In the genomic region with DNA sequence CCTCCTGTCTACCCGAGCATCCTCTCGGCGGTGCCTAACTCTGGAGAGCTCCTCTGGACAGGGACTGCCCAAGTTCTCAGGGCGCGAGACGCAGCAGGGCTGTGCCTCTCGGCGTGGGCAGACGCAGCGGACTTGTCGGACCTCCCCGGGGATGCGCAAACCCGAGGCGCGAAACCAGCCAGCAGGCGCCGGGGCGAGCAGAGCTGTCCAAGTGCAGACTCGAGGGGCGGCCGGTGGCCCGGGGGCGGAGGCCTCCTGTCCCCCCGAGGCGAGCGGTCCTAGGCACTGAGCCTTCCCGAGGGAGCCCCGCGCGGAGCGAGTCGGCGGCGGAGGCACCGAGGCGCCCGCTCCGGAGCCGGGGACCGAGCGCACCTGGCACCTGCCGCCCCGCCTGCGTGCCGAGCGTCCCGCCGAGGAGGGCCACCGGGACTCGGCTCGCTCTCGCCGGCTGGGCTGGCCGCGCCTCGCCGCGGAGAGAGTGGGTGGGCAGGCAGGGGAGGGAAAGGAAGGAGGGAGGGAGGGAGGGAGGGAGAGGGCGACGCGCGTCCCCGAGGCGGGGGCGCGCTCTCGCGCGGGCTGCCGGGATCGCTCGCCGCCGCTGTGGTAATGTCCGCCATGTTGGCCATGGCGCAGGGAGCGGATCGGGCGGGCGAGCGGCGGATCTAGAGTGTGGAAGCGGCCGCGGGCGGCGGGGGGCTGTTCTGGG, we compare ENCODE assay signal across 8 mouse cellular contexts. TPM values are rescaled to one million over a fixed set of nuclear protein-coding genes. Genes with fewer than 3 reads are reported as not detected.
DNase-seq lines count a peak whose midpoint lies in the region; ATAC-seq lines count a peak whose summit lies in the region.

Gene Epc2, plus strand, starts transcription at position 556 of the 706 bp plus-strand sequence.

- H3K36me3 ChIP-seq in intestine, embryonic 14.5 days (ENCODE audit: control insufficient read depth, insufficient read depth, low read length), result no peaks in the 10 kb centered on the region

- H3K9ac ChIP-seq in intestine, embryonic 14.5 days (ENCODE audit: low read length), result peak within 1 kb of the TSS; percentile 98

- H3K4me2 ChIP-seq in intestine, embryonic 14.5 days (ENCODE audit: low read length), result peak within 1 kb of the TSS; percentile 73

- peaks cover 3% of the 10 kb centered on the region; the same call in 1 of the 2 replicates for H3K4me1 ChIP-seq in intestine, embryonic 14.5 days (replicated peaks; ENCODE audit: control insufficient read depth, insufficient read depth, low read length)

- peak; percentile 84 for ATAC-seq in intestine, embryonic 14.5 days (replicated peaks; ENCODE audit: low FRiP score, low TSS enrichment, low read depth)
- ATAC-seq in megakaryocyte progenitor cell, adult 5-6 weeks (replicated peaks; ENCODE audit: poor library complexity), result peak; percentile 46

- H3K27me3 ChIP-seq in intestine, embryonic 14.5 days (replicated peaks; ENCODE audit: control insufficient read depth, insufficient read depth, low read length), result no peaks in the 10 kb centered on the region

- H3K9me3 ChIP-seq in intestine, embryonic 14.5 days (ENCODE audit: control insufficient read depth, low read length), result no peaks in the 10 kb centered on the region

- under 1% methylated on average over 76 of the region's 88 CpGs for WGBS in intestine, embryonic 14.5 days

- peak; percentile 82 to 83 for DNase-seq in adrenal gland, adult 18-20 months (ENCODE audit: low spot score in 2 of 2)
- DNase-seq in embryo, embryonic 10.5 days (ENCODE audit: low spot score), result peak; percentile 88
- peak; percentile 85 for DNase-seq in gastrocnemius, postnatal 14 days
- DNase-seq in intestine, embryonic 14.5 days (ENCODE audit: low spot score), result peak; percentile 93
- DNase-seq in left cerebral cortex, postnatal 10 days (ENCODE audit: extremely low spot score in 1 of 2, low spot score in 2 of 2), result peak; percentile 76 to 91
- peak; percentile 89 to 91 for DNase-seq in right cerebral cortex, postnatal 10 days (ENCODE audit: low spot score in 2 of 2)
- DNase-seq in urinary bladder, postnatal 14 days (ENCODE audit: low spot score), result peak; percentile 82

- intact Hi-C loops in gastrocnemius, postnatal 14 days (cut with DNase I; ENCODE audit: low total_unique reads), result loop anchor here (5.0 to 10.0 kb wide), 2 partner anchors 74 to 271 kb away; no protein-coding TSS in a partner anchor
- intact Hi-C loops in left cerebral cortex, postnatal 10 days (cut with DNase I), result loop anchor here (5.0 kb wide), 2 partner anchors 171 to 276 kb away; no protein-coding TSS in a partner anchor

- H3K4me3 ChIP-seq in intestine, embryonic 14.5 days (ENCODE audit: low read depth, low read length), result peak within 1 kb of the TSS; percentile 97

- peak within 1 kb of the TSS; percentile 99 for H3K27ac ChIP-seq in intestine, embryonic 14.5 days (ENCODE audit: low read depth)

RNA-seq across cellular contexts. Expression of gene Epc2, which starts in this region (rescaled TPM):
- total RNA-seq in adrenal gland, adult 18-20 months (2021), result 10 to 100 TPM; 19.7 to 27.1 TPM
- total RNA-seq in gastrocnemius, postnatal 14 days (2021), result 10 to 100 TPM; 12.9 to 13.2 TPM
- polyA plus RNA-seq in intestine, embryonic 14.5 days (2014; fragmentation: Nextera tagmentation; extraction: Ambion mirVana), result 8.7 and 10.5 TPM in 2 replicates
- 10 to 100 TPM; 52.6 to 53.8 TPM for total RNA-seq in left cerebral cortex, postnatal 10 days (2021)
- 30.5 and 34.0 TPM in 2 replicates for total RNA-seq in megakaryocyte progenitor cell, adult 5-6 weeks (2015)
- 29.5 and 40.2 TPM in 2 replicates for total RNA-seq in megakaryocyte progenitor cell, adult 5-6 weeks (2017)

Comparison
In these comparisons a context has a peak if more than half of its experiments do, and no peak if none do; other contexts are left out.
1. Peak in every context shown above with its lines: DNase-seq, ATAC-seq, H3K4me3 ChIP-seq and H3K27ac ChIP-seq.